Mouse (Mus musculus): ENCODE data around the gene Olfr9. TPM values are rescaled to one million over a fixed set of nuclear protein-coding genes. Genes with fewer than 3 reads are reported as not detected.

Gene Olfr9
- total RNA-seq, 1 experiment from 2014 or later: not detected

- ATAC-seq (replicated peaks in 1 of 2; ENCODE audit: insufficient read depth in 1 of 2, low FRiP score in 2 of 2, low TSS enrichment in 1 of 2, low read depth in 1 of 2, poor library complexity in 2 of 2, severe bottlenecking in 2 of 2): peak; percentile 79 to 85
Observed at GRCm38 (mm10) chr10:128990129-128990850, 1.1 kb downstream of the Olfr9 start.

GRCm38 (mm10) chr10:128990994-128991393 lies 1.8 kb downstream of the Olfr9 start:
- ATAC-seq (replicated peaks in 1 of 2; ENCODE audit: insufficient read depth in 1 of 2, low FRiP score in 2 of 2, low TSS enrichment in 1 of 2, low read depth in 1 of 2, poor library complexity in 2 of 2, severe bottlenecking in 2 of 2): no peak

- ATAC-seq (replicated peaks in 1 of 2; ENCODE audit: insufficient read depth in 1 of 2, low FRiP score in 2 of 2, low TSS enrichment in 1 of 2, low read depth in 1 of 2, poor library complexity in 2 of 2, severe bottlenecking in 2 of 2): no peak
Observed at GRCm38 (mm10) chr10:128995796-128996195, 6.6 kb downstream of the Olfr9 start.

GRCm38 (mm10) chr10:128996523-128997040 lies 7.4 kb downstream of the Olfr9 start:
- ATAC-seq (replicated peaks in 1 of 2; ENCODE audit: insufficient read depth in 1 of 2, low FRiP score in 2 of 2, low TSS enrichment in 1 of 2, low read depth in 1 of 2, poor library complexity in 2 of 2, severe bottlenecking in 2 of 2): no peak

GRCm38 (mm10) chr10:129004032-129004920 lies 15.0 kb downstream of the Olfr9 start:
- no peak for ATAC-seq (replicated peaks in 1 of 2; ENCODE audit: insufficient read depth in 1 of 2, low FRiP score in 2 of 2, low TSS enrichment in 1 of 2, low read depth in 1 of 2, poor library complexity in 2 of 2, severe bottlenecking in 2 of 2)

- no peak for ATAC-seq (replicated peaks in 1 of 2; ENCODE audit: insufficient read depth in 1 of 2, low FRiP score in 2 of 2, low TSS enrichment in 1 of 2, low read depth in 1 of 2, poor library complexity in 2 of 2, severe bottlenecking in 2 of 2)
Observed at GRCm38 (mm10) chr10:129010288-129010841, 21.1 kb downstream of the Olfr9 start, which contains the start of gene Olfr763. Gene Olfr763, plus strand, starts transcription at chr10:129010791.

- ATAC-seq (replicated peaks in 1 of 2; ENCODE audit: insufficient read depth in 1 of 2, low FRiP score in 2 of 2, low TSS enrichment in 1 of 2, low read depth in 1 of 2, poor library complexity in 2 of 2, severe bottlenecking in 2 of 2): peak; percentile 84
Observed at GRCm38 (mm10) chr10:129011511-129011910, 22.3 kb downstream of the Olfr9 start.

GRCm38 (mm10) chr10:129014477-129014876 lies 25.2 kb downstream of the Olfr9 start:
- no peak for ATAC-seq (replicated peaks in 1 of 2; ENCODE audit: insufficient read depth in 1 of 2, low FRiP score in 2 of 2, low TSS enrichment in 1 of 2, low read depth in 1 of 2, poor library complexity in 2 of 2, severe bottlenecking in 2 of 2)

- no peak for ATAC-seq (replicated peaks in 1 of 2; ENCODE audit: insufficient read depth in 1 of 2, low FRiP score in 2 of 2, low TSS enrichment in 1 of 2, low read depth in 1 of 2, poor library complexity in 2 of 2, severe bottlenecking in 2 of 2)
Observed at GRCm38 (mm10) chr10:129023319-129023718, 34.1 kb downstream of the Olfr9 start.

- ATAC-seq (replicated peaks in 1 of 2; ENCODE audit: insufficient read depth in 1 of 2, low FRiP score in 2 of 2, low TSS enrichment in 1 of 2, low read depth in 1 of 2, poor library complexity in 2 of 2, severe bottlenecking in 2 of 2): peak; percentile 29 to 49; a peak in 2 of 4 replicates
Observed at GRCm38 (mm10) chr10:129026018-129026662, 36.9 kb downstream of the Olfr9 start.

- no peak for ATAC-seq (replicated peaks in 1 of 2; ENCODE audit: insufficient read depth in 1 of 2, low FRiP score in 2 of 2, low TSS enrichment in 1 of 2, low read depth in 1 of 2, poor library complexity in 2 of 2, severe bottlenecking in 2 of 2)
Observed at GRCm38 (mm10) chr10:129028343-129028742, 39.1 kb downstream of the Olfr9 start.

- ATAC-seq (replicated peaks in 1 of 2; ENCODE audit: insufficient read depth in 1 of 2, low FRiP score in 2 of 2, low TSS enrichment in 1 of 2, low read depth in 1 of 2, poor library complexity in 2 of 2, severe bottlenecking in 2 of 2): no peak
Observed at GRCm38 (mm10) chr10:129039796-129040195, 50.6 kb downstream of the Olfr9 start, which contains the start of gene Olfr764-ps1. Gene Olfr764-ps1, minus strand, starts transcription at chr10:129039896.

Other genes starting within 250 kb of the Olfr9 start
- gene Dgka, start 244.6 kb upstream of the Olfr9 start, total RNA-seq (2017): 15.4 and 17.8 TPM in 2 replicates
- gene Pym1, start 241.5 kb upstream of the Olfr9 start, total RNA-seq (2017): 29.2 and 57.2 TPM in 2 replicates
- 1.0 TPM in 1 of 2 replicates, not detected in the other for gene Mmp19, start 198.5 kb upstream of the Olfr9 start, total RNA-seq (2017)
- gene Dnajc14, start 185.4 kb upstream of the Olfr9 start, total RNA-seq (2017): 34.6 and 48.0 TPM in 2 replicates
- 4.9 and 6.8 TPM in 2 replicates for gene Tmem198b, start 185.1 kb upstream of the Olfr9 start, total RNA-seq (2017)
- 200 and 239 TPM in 2 replicates for gene Sarnp, start 172.1 kb upstream of the Olfr9 start, total RNA-seq (2017)
- 61.1 and 74.1 TPM in 2 replicates for gene Ormdl2, start 167.8 kb upstream of the Olfr9 start, total RNA-seq (2017)
- 1.8 and 2.7 TPM in 2 replicates for gene Gdf11, start 97.7 kb upstream of the Olfr9 start, total RNA-seq (2017)
- 54.5 and 113 TPM in 2 replicates for gene Cd63, start 88.4 kb upstream of the Olfr9 start, total RNA-seq (2017)
- 1.3 and 5.1 TPM in 2 replicates for gene Rdh5, start 66.5 kb upstream of the Olfr9 start, total RNA-seq (2017)
- gene Bloc1s1, start 65.4 kb upstream of the Olfr9 start, total RNA-seq (2017): 52.2 and 102 TPM in 2 replicates
- gene Itga7, start 55.6 kb upstream of the Olfr9 start, total RNA-seq (2017): not detected in 2 replicates
- gene Mettl7b, start 28.4 kb upstream of the Olfr9 start, total RNA-seq (2017): not detected in 2 replicates
- gene Olfr763, start 21.4 kb downstream of the Olfr9 start, total RNA-seq (2017): not detected in 2 replicates
- gene Olfr764-ps1, start 50.5 kb downstream of the Olfr9 start, total RNA-seq (2017): not detected in 2 replicates
- not detected in 2 replicates for gene Olfr765, start 60.6 kb downstream of the Olfr9 start, total RNA-seq (2017)
- not detected in 2 replicates for gene Olfr766-ps1, start 79.5 kb downstream of the Olfr9 start, total RNA-seq (2017)
- not detected in 2 replicates for gene Olfr767, start 93.5 kb downstream of the Olfr9 start, total RNA-seq (2017)
- gene Olfr768, start 109.9 kb downstream of the Olfr9 start, total RNA-seq (2017): not detected in 2 replicates
- gene Olfr769, start 128.4 kb downstream of the Olfr9 start, total RNA-seq (2017): not detected in 2 replicates
- not detected in 2 replicates for gene Olfr770, start 149.6 kb downstream of the Olfr9 start, total RNA-seq (2017)
- gene Olfr771, start 175.3 kb downstream of the Olfr9 start, total RNA-seq (2017): not detected in 2 replicates
- gene Olfr772, start 188.5 kb downstream of the Olfr9 start, total RNA-seq (2017): not detected in 2 replicates
- gene Olfr773, start 198.0 kb downstream of the Olfr9 start, total RNA-seq (2017): not detected in 2 replicates
- gene Olfr774, start 246.8 kb downstream of the Olfr9 start, total RNA-seq (2017): not detected in 2 replicates